Mouse (Mus musculus): ENCODE results near the gene Ano2. TPM values are rescaled to one million over a fixed set of nuclear protein-coding genes. Genes with fewer than 3 reads are reported as not detected.

Gene Ano2
- polyA plus RNA-seq, 1 experiment from 2014 or later = 0.54 TPM

- Histone ChIP-seq H3K27ac (ENCODE audit: low read length) (no peak overlapping the region), H3K4me2 (ENCODE audit: low read length) (no peak overlapping the region), H3K9ac (ENCODE audit: low read depth, low read length) (no peak overlapping the region), H3K9me3 (replicated peaks; ENCODE audit: control insufficient read depth, low read length, poor library complexity, severe bottlenecking) (no peaks in the 10 kb centered on the region), H3K27me3 (ENCODE audit: control insufficient read depth, insufficient read depth, low read depth, low read length) (no peaks in the 10 kb centered on the region), H3K36me3 (ENCODE audit: control insufficient read depth, insufficient read depth, low read length) (no peaks in the 10 kb centered on the region), H3K4me1 (ENCODE audit: control insufficient read depth, insufficient read depth, low read length) (no peaks in the 10 kb centered on the region), H3K4me3 (ENCODE audit: low read depth, low read length) (no peak overlapping the region)
- no peak for ATAC-seq
- 88% methylated on average over 6 of the region's 6 CpGs for WGBS
Observed at GRCm38 (mm10) chr6:125729471-125729870, 39.3 kb downstream of the Ano2 start.

DNA sequence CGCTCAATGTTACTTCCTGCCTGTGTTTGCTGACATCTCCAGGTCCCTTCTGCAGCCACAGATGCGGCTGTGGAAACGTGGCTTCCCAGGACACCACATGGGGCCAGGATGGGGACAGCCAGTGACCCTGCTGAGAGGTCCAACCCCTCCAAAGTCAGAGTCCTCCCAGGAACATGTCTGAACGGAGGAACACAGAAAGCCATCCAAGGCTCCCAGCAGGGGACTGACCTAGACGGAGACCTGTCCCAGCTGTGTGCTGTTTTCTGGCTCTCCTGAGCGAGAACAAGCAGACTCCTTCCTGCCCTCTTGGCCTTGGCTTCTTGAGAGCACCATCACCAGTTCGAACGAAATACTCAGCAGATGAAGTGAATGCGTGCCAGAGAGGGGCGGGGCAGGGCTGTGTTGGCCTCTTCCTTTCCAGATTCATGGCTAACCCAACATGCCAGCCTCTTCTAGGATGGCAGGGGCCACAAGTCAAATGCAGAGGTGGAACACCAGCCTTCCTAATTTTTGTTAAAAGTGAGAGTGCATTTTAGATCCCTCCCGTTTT, 39.8 kb downstream of the Ano2 start:
- Histone ChIP-seq H3K9me3 (replicated peaks; ENCODE audit: control insufficient read depth, low read length, poor library complexity, severe bottlenecking) (no peaks in the 10 kb centered on the region), H3K36me3 (ENCODE audit: control insufficient read depth, insufficient read depth, low read length) (no peaks in the 10 kb centered on the region), H3K27ac (ENCODE audit: low read length) (no peak overlapping the region), H3K4me3 (ENCODE audit: low read depth, low read length) (no peak overlapping the region), H3K9ac (ENCODE audit: low read depth, low read length) (no peak overlapping the region), H3K4me1 (ENCODE audit: control insufficient read depth, insufficient read depth, low read length) (no peaks in the 10 kb centered on the region), H3K4me2 (ENCODE audit: low read length) (no peak overlapping the region), H3K27me3 (ENCODE audit: control insufficient read depth, insufficient read depth, low read depth, low read length) (no peaks in the 10 kb centered on the region)
- 73% methylated on average over 11 of the region's 11 CpGs for WGBS
- ATAC-seq = no peak

- 20% methylated on average over 11 of the region's 11 CpGs for WGBS
- Histone ChIP-seq H3K27me3 (ENCODE audit: control insufficient read depth, insufficient read depth, low read depth, low read length) (no peaks in the 10 kb centered on the region), H3K9me3 (replicated peaks; ENCODE audit: control insufficient read depth, low read length, poor library complexity, severe bottlenecking) (no peaks in the 10 kb centered on the region), H3K4me2 (ENCODE audit: low read length) (no peak overlapping the region), H3K4me3 (ENCODE audit: low read depth, low read length) (no peak overlapping the region), H3K9ac (ENCODE audit: low read depth, low read length) (no peak overlapping the region), H3K4me1 (ENCODE audit: control insufficient read depth, insufficient read depth, low read length) (peaks cover 3% of the 10 kb centered on the region; the same call in 1 of the 2 replicates), H3K27ac (ENCODE audit: low read length) (peak overlapping the region; percentile 33; the same call in 1 of the 2 replicates), H3K36me3 (ENCODE audit: control insufficient read depth, insufficient read depth, low read length) (no peaks in the 10 kb centered on the region)
- peak; percentile 76 for ATAC-seq
Observed at GRCm38 (mm10) chr6:125737511-125738285, 47.5 kb downstream of the Ano2 start.

- Histone ChIP-seq H3K9ac (ENCODE audit: low read depth, low read length) (no peak overlapping the region), H3K9me3 (replicated peaks; ENCODE audit: control insufficient read depth, low read length, poor library complexity, severe bottlenecking) (no peaks in the 10 kb centered on the region), H3K27me3 (ENCODE audit: control insufficient read depth, insufficient read depth, low read depth, low read length) (no peaks in the 10 kb centered on the region), H3K4me3 (ENCODE audit: low read depth, low read length) (no peak overlapping the region), H3K27ac (ENCODE audit: low read length) (no peak overlapping the region), H3K36me3 (ENCODE audit: control insufficient read depth, insufficient read depth, low read length) (no peaks in the 10 kb centered on the region), H3K4me1 (ENCODE audit: control insufficient read depth, insufficient read depth, low read length) (no peaks in the 10 kb centered on the region), H3K4me2 (ENCODE audit: low read length) (no peak overlapping the region)
- no peak for ATAC-seq
- 91% methylated on average over 10 of the region's 10 CpGs for WGBS
Observed at GRCm38 (mm10) chr6:125743203-125744100, 53.2 kb downstream of the Ano2 start.

GRCm38 (mm10) chr6:125747322-125747930, 57.2 kb downstream of the Ano2 start:
- Histone ChIP-seq H3K4me3 (ENCODE audit: low read depth, low read length) (no peak overlapping the region), H3K9ac (ENCODE audit: low read depth, low read length) (no peak overlapping the region), H3K4me2 (ENCODE audit: low read length) (no peak overlapping the region), H3K4me1 (ENCODE audit: control insufficient read depth, insufficient read depth, low read length) (no peaks in the 10 kb centered on the region), H3K36me3 (ENCODE audit: control insufficient read depth, insufficient read depth, low read length) (no peaks in the 10 kb centered on the region), H3K9me3 (replicated peaks; ENCODE audit: control insufficient read depth, low read length, poor library complexity, severe bottlenecking) (no peaks in the 10 kb centered on the region), H3K27me3 (ENCODE audit: control insufficient read depth, insufficient read depth, low read depth, low read length) (no peaks in the 10 kb centered on the region), H3K27ac (ENCODE audit: low read length) (no peak overlapping the region)
- no peak for ATAC-seq
- 75% methylated on average over 10 of the region's 10 CpGs for WGBS

DNA sequence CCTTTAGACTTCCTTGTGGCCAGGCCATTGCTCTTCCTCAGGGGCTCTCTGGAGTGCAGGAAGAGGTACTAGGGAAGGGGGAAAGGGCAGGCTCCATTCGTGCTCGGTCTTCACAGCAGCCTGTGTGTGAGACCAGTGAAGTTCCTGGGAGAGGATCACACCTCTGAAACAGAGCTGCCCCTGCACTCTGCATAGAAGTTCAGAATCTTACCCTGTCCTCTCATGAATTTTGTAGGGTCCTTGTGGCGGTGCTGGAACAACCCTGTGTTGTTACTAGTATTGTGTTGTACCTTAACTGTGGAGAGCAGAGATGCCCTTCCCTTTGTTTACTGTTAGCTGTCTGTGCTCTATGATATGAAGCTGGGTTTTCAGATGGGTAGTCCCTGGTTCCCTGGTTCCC, 58.4 kb downstream of the Ano2 start:
- Histone ChIP-seq H3K4me2 (ENCODE audit: low read length) (no peak overlapping the region), H3K4me3 (ENCODE audit: low read depth, low read length) (no peak overlapping the region), H3K27me3 (ENCODE audit: control insufficient read depth, insufficient read depth, low read depth, low read length) (no peaks in the 10 kb centered on the region), H3K27ac (ENCODE audit: low read length) (no peak overlapping the region), H3K36me3 (ENCODE audit: control insufficient read depth, insufficient read depth, low read length) (no peaks in the 10 kb centered on the region), H3K4me1 (ENCODE audit: control insufficient read depth, insufficient read depth, low read length) (no peaks in the 10 kb centered on the region), H3K9ac (ENCODE audit: low read depth, low read length) (no peak overlapping the region), H3K9me3 (replicated peaks; ENCODE audit: control insufficient read depth, low read length, poor library complexity, severe bottlenecking) (no peaks in the 10 kb centered on the region)
- 76% methylated on average over 3 of the region's 3 CpGs for WGBS
- ATAC-seq = no peak

DNA sequence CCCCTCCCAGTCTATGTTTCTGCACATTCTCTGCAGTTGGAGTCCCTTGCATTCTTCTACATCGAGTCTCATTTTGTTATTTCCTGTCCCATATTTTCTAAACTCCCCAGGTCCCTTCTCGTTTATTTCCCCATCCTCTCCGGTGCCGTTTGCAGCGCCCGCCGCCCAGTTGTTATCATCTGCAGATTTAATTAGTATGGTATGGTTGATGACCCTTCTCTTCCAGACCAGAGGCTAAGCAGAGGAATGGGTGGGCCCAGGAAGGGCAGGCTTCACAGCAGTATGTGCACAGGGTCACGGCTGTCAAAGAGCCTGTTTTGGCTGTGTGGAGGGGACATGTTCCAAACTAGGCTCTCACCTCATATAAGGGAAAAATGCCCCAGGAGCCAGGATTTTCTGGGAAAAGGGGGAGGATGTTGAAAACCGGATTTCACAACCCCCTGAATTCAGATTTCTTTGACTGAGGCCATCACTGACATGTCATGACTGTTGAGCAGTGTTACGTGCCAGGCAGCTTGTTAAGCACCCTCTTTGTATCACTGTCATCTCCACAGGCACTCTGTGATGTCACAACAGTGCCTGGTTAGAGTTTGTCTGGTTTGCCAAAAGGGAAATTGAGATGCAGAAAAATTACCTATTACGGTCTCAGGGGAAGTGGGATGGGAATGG, 72.8 kb downstream of the Ano2 start:
- no peak overlapping the region for H3K27ac ChIP-seq (ENCODE audit: low read length)
- no peaks in the 10 kb centered on the region for H3K36me3 ChIP-seq (ENCODE audit: control insufficient read depth, insufficient read depth, low read length)
- no peak overlapping the region for H3K9ac ChIP-seq (ENCODE audit: low read depth, low read length)
- H3K9me3 ChIP-seq (replicated peaks; ENCODE audit: control insufficient read depth, low read length, poor library complexity, severe bottlenecking) = no peaks in the 10 kb centered on the region
- WGBS = 79% methylated on average over 11 of the region's 11 CpGs
- no peaks in the 10 kb centered on the region for H3K4me1 ChIP-seq (ENCODE audit: control insufficient read depth, insufficient read depth, low read length)
- no peak overlapping the region for H3K4me2 ChIP-seq (ENCODE audit: low read length)
- no peak for ATAC-seq
- H3K27me3 ChIP-seq (ENCODE audit: control insufficient read depth, insufficient read depth, low read depth, low read length) = no peaks in the 10 kb centered on the region
- no peak overlapping the region for H3K4me3 ChIP-seq (ENCODE audit: low read depth, low read length)

GRCm38 (mm10) chr6:125773256-125773655, 83.0 kb downstream of the Ano2 start:
- H3K4me2 ChIP-seq (ENCODE audit: low read length) = no peak overlapping the region
- no peak overlapping the region for H3K9ac ChIP-seq (ENCODE audit: low read depth, low read length)
- no peak overlapping the region for H3K27ac ChIP-seq (ENCODE audit: low read length)
- ATAC-seq = no peak
- no peaks in the 10 kb centered on the region for H3K36me3 ChIP-seq (ENCODE audit: control insufficient read depth, insufficient read depth, low read length)
- no peaks in the 10 kb centered on the region for H3K9me3 ChIP-seq (replicated peaks; ENCODE audit: control insufficient read depth, low read length, poor library complexity, severe bottlenecking)
- no peaks in the 10 kb centered on the region for H3K4me1 ChIP-seq (ENCODE audit: control insufficient read depth, insufficient read depth, low read length)
- WGBS = 79% methylated on average over 5 of the region's 5 CpGs
- no peak overlapping the region for H3K4me3 ChIP-seq (ENCODE audit: low read depth, low read length)
- no peaks in the 10 kb centered on the region for H3K27me3 ChIP-seq (ENCODE audit: control insufficient read depth, insufficient read depth, low read depth, low read length)
